Mouse (Mus musculus) erythroblast, embryonic 14.5 days (primary cell): ENCODE measurements around the gene Arhgap8. TPM values are rescaled to one million over a fixed set of nuclear protein-coding genes. Genes with fewer than 3 reads are reported as not detected.
"Not testable (repeated sequence)": the region's sequence is repeated elsewhere in the genome, so short reads cannot be mapped to it uniquely, and the experiment has no call there.

Experiments
- H3K27me3 ChIP-seq: 2 replicates; pipeline ENCODE4 v1.6.1; 2012; ENCODE audit warnings: inconsistent platforms; ENCODE audit not compliant: control insufficient read depth
- H3K36me3 ChIP-seq: 2 replicates; pipeline ENCODE4 v1.6.1; 2012; ENCODE audit warnings: mild to moderate bottlenecking, inconsistent platforms; ENCODE audit not compliant: control insufficient read depth
- H3K4me1 ChIP-seq: 2 replicates; pipeline ENCODE4 v1.6.1; 2012; ENCODE audit warnings: inconsistent platforms; ENCODE audit not compliant: control insufficient read depth
- H3K4me3 ChIP-seq: replicated peaks from 2 replicates; pipeline ENCODE3; 2012; ENCODE audit warnings: moderate library complexity, mild to moderate bottlenecking, inconsistent platforms
- H3K9me3 ChIP-seq: 2 replicates; pipeline ENCODE4 v1.6.1; 2012; ENCODE audit warnings: low read length, inconsistent platforms, mixed read lengths; ENCODE audit not compliant: control insufficient read depth
- GATA1 ChIP-seq: IDR thresholded peaks from 2 replicates; pipeline ENCODE4 v1.6.1; 2012; ENCODE audit warnings: low read length, inconsistent platforms, mixed read lengths
- TAL1 ChIP-seq: IDR thresholded peaks from 3 replicates; pipeline ENCODE4 v1.6.1; 2012; ENCODE audit warnings: low read length, inconsistent platforms, mixed read lengths
- polyA plus RNA-seq: library from polyadenylated mRNA; stranded (reverse); fragments of >175 nt; gene quantifications from 2 replicates; pipeline ENCODE4 v1.2.3, GENCODE M21; 2012

Arhgap8 gene
- polyA plus RNA-seq, 1 experiment: not detected

- TF ChIP-seq GATA1 (no peak), TAL1 (no peak)
- Histone ChIP-seq H3K36me3 (no peaks in the 10 kb centered on the region; the same call in 1 of the 2 replicates), H3K4me3 (no peak overlapping the region), H3K27me3 (no peaks in the 10 kb centered on the region), H3K9me3 (no peaks in the 10 kb centered on the region), H3K4me1 (no peaks in the 10 kb centered on the region)
These were observed 14.4 kb upstream of the Arhgap8 start for GRCm38 (mm10) chr15:84705351-84705901.

GRCm38 (mm10) chr15:84706983-84707619 lies 12.8 kb upstream of the Arhgap8 start:
- TF ChIP-seq TAL1 (no peak), GATA1 (no peak)
- Histone ChIP-seq H3K4me3 (no peak overlapping the region), H3K4me1 (no peaks in the 10 kb centered on the region), H3K36me3 (no peaks in the 10 kb centered on the region), H3K9me3 (no peaks in the 10 kb centered on the region), H3K27me3 (no peaks in the 10 kb centered on the region)

- H3K36me3 ChIP-seq: no peaks in the 10 kb centered on the region
- H3K27me3 ChIP-seq: peaks cover 13% of the 10 kb centered on the region
- no peaks in the 10 kb centered on the region for H3K9me3 ChIP-seq
- no peak for TF ChIP-seq GATA1
- TF ChIP-seq TAL1: no peak
- no peaks in the 10 kb centered on the region for H3K4me1 ChIP-seq
- H3K4me3 ChIP-seq: no peak overlapping the region
These were observed 7.1 kb upstream of the Arhgap8 start for GRCm38 (mm10) chr15:84712566-84713405.

GRCm38 (mm10) chr15:84714730-84715129 lies 5.1 kb upstream of the Arhgap8 start:
- H3K9me3 ChIP-seq: no peaks in the 10 kb centered on the region
- no peak overlapping the region for H3K4me3 ChIP-seq
- H3K27me3 ChIP-seq: peaks cover 22% of the 10 kb centered on the region
- no peaks in the 10 kb centered on the region for H3K36me3 ChIP-seq
- TF ChIP-seq GATA1 (no peak), TAL1 (no peak)
- H3K4me1 ChIP-seq: no peaks in the 10 kb centered on the region

- Histone ChIP-seq H3K36me3 (no peaks in the 10 kb centered on the region), H3K27me3 (peaks cover 26% of the 10 kb centered on the region), H3K4me3 (no peak overlapping the region), H3K9me3 (no peaks in the 10 kb centered on the region), H3K4me1 (no peaks in the 10 kb centered on the region; the same call in 1 of the 2 replicates)
- TF ChIP-seq GATA1 (no peak), TAL1 (no peak)
These were observed 4.7 kb upstream of the Arhgap8 start for GRCm38 (mm10) chr15:84715132-84715531.

- H3K4me3 ChIP-seq, H3K4me1 ChIP-seq, H3K36me3 ChIP-seq, H3K9me3 ChIP-seq: not testable (repeated sequence)
- peaks cover 42% of the 10 kb centered on the region for H3K27me3 ChIP-seq
These were observed 2.1 kb upstream of the Arhgap8 start for GRCm38 (mm10) chr15:84717570-84718270.

GRCm38 (mm10) chr15:84718785-84719184 lies 1.1 kb upstream of the Arhgap8 start:
- peaks cover 42% of the 10 kb centered on the region for H3K27me3 ChIP-seq
- H3K36me3 ChIP-seq: no peaks in the 10 kb centered on the region
- no peak for TF ChIP-seq GATA1
- TF ChIP-seq TAL1: no peak
- no peaks in the 10 kb centered on the region; the same call in 1 of the 2 replicates for H3K4me1 ChIP-seq
- H3K4me3 ChIP-seq: no peak overlapping the region
- H3K9me3 ChIP-seq: no peaks in the 10 kb centered on the region

- no peak for TF ChIP-seq GATA1
- TF ChIP-seq TAL1: no peak
- H3K4me1 ChIP-seq: no peaks in the 10 kb centered on the region; the same call in 1 of the 2 replicates
- H3K4me3 ChIP-seq: peak overlapping the region; percentile 31
- no peaks in the 10 kb centered on the region for H3K9me3 ChIP-seq
- peaks cover 29% of the 10 kb centered on the region for H3K27me3 ChIP-seq
- H3K36me3 ChIP-seq: no peaks in the 10 kb centered on the region
These were observed 696 bp downstream of the Arhgap8 start for GRCm38 (mm10) chr15:84720291-84721204.

GRCm38 (mm10) chr15:84723656-84724055 lies 3.8 kb downstream of the Arhgap8 start:
- H3K4me1 ChIP-seq, H3K9me3 ChIP-seq, H3K4me3 ChIP-seq, H3K36me3 ChIP-seq: not testable (repeated sequence)
- H3K27me3 ChIP-seq: peaks cover 29% of the 10 kb centered on the region
